Mouse (Mus musculus): ENCODE measurements around the gene Sparcl1. TPM values are rescaled to one million over a fixed set of nuclear protein-coding genes. Genes with fewer than 3 reads are reported as not detected.
A peak's percentile ranks its signal among the peaks of the same experiment; 100 is the strongest.

Sparcl1 gene
- total and polyA plus RNA-seq, 2 experiments = 3.0 to 4.9 TPM

- Histone ChIP-seq H3K4me1 (ENCODE audit: control insufficient read depth, insufficient read depth, low read length) (no peaks in the 10 kb centered on the region), H3K79me2 (ENCODE audit: control insufficient read depth, insufficient read depth, low read length) (no peaks in the 10 kb centered on the region), H3K27me3 (ENCODE audit: control insufficient read depth, insufficient read depth, low read length) (no peaks in the 10 kb centered on the region; the same call in 1 of the 2 replicates), H3K36me3 (ENCODE audit: control insufficient read depth, insufficient read depth, low read length) (no peaks in the 10 kb centered on the region), H3K27ac (replicated peaks; ENCODE audit: insufficient read depth, low read depth, low read length) (no peak overlapping the region), H3K4me3 (ENCODE audit: insufficient read depth, low read depth, low read length) (no peak overlapping the region), H3K9ac (ENCODE audit: low read depth, low read length) (no peak overlapping the region)
- no peak for DNase-seq (ENCODE audit: extremely low read depth, low read depth, low spot score)
- whole genome bisulfite sequencing = 88% methylated on average over 6 of the region's 6 CpGs
- TF ChIP-seq CTCF (IDR thresholded peaks at IDR 0.05; ENCODE audit: low read depth, low read length) = no peak
- TF ChIP-seq POLR2A (IDR thresholded peaks at IDR 0.05; ENCODE audit: extremely low read depth, insufficient read depth, low read length) = no peak
These were observed 32.8 kb downstream of the Sparcl1 start for GRCm38 (mm10) chr5:104080736-104081135.

DNA sequence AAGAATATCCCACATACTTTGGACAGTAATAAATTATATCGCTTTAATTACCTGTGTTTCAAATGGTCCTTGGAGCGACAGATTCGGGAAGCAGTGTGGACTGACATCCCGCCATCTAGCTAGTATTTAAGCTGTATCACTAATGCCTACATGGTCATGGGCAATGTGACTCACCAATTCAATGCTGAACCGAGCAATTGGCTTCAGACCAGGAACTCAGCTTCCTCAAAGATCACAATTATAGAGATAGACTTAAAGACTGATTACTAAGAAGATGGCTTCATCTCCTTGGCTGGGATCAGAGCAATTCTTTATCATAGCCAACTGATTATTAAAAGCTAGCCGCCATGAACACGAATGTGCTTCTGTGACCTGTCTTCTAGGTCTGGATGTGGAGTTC lies 36.0 kb downstream of the Sparcl1 start, which contains the start of gene Gm17660:
TSS of gene Gm17660 (minus strand) at position 101 of the 400 bp plus-strand sequence.
- H3K27ac ChIP-seq (replicated peaks; ENCODE audit: insufficient read depth, low read depth, low read length) = no peak within 1 kb of the TSS
- no peaks in the 10 kb centered on the region for H3K36me3 ChIP-seq (ENCODE audit: control insufficient read depth, insufficient read depth, low read length)
- no peak within 1 kb of the TSS for H3K4me3 ChIP-seq (ENCODE audit: insufficient read depth, low read depth, low read length)
- H3K27me3 ChIP-seq (ENCODE audit: control insufficient read depth, insufficient read depth, low read length) = no peaks in the 10 kb centered on the region; the same call in 1 of the 2 replicates
- no peak within 1 kb of the TSS for H3K9ac ChIP-seq (ENCODE audit: low read depth, low read length)
- no peaks in the 10 kb centered on the region for H3K79me2 ChIP-seq (ENCODE audit: control insufficient read depth, insufficient read depth, low read length)
- no peak for DNase-seq (ENCODE audit: extremely low read depth, low read depth, low spot score)
- TF ChIP-seq POLR2A (IDR thresholded peaks at IDR 0.05; ENCODE audit: extremely low read depth, insufficient read depth, low read length) (no peak), CTCF (IDR thresholded peaks at IDR 0.05; ENCODE audit: low read depth, low read length) (no peak)
- H3K4me1 ChIP-seq (ENCODE audit: control insufficient read depth, insufficient read depth, low read length) = no peaks in the 10 kb centered on the region
- WGBS = 89% methylated on average over 7 of the region's 7 CpGs

GRCm38 (mm10) chr5:104076361-104076760 lies 37.2 kb downstream of the Sparcl1 start:
- Histone ChIP-seq H3K27ac (replicated peaks; ENCODE audit: insufficient read depth, low read depth, low read length) (no peak overlapping the region), H3K4me1 (ENCODE audit: control insufficient read depth, insufficient read depth, low read length) (no peaks in the 10 kb centered on the region), H3K79me2 (ENCODE audit: control insufficient read depth, insufficient read depth, low read length) (no peaks in the 10 kb centered on the region), H3K9ac (ENCODE audit: low read depth, low read length) (no peak overlapping the region), H3K27me3 (ENCODE audit: control insufficient read depth, insufficient read depth, low read length) (no peaks in the 10 kb centered on the region; the same call in 1 of the 2 replicates), H3K4me3 (ENCODE audit: insufficient read depth, low read depth, low read length) (no peak overlapping the region), H3K36me3 (ENCODE audit: control insufficient read depth, insufficient read depth, low read length) (no peaks in the 10 kb centered on the region)
- no peak for DNase-seq (ENCODE audit: extremely low read depth, low read depth, low spot score)
- TF ChIP-seq CTCF (IDR thresholded peaks at IDR 0.05; ENCODE audit: low read depth, low read length) = no peak
- TF ChIP-seq POLR2A (IDR thresholded peaks at IDR 0.05; ENCODE audit: extremely low read depth, insufficient read depth, low read length) = no peak
- WGBS = 33% methylated on average over 10 of the region's 10 CpGs

- WGBS = 20% methylated on average over 12 of the region's 12 CpGs
- no peak overlapping the region for H3K27ac ChIP-seq (replicated peaks; ENCODE audit: insufficient read depth, low read depth, low read length)
- no peaks in the 10 kb centered on the region for H3K27me3 ChIP-seq (ENCODE audit: control insufficient read depth, insufficient read depth, low read length)
- no peak overlapping the region for H3K4me3 ChIP-seq (ENCODE audit: insufficient read depth, low read depth, low read length)
- peak; percentile 33 for DNase-seq (ENCODE audit: extremely low read depth, low read depth, low spot score)
- H3K4me1 ChIP-seq (ENCODE audit: control insufficient read depth, insufficient read depth, low read length) = no peaks in the 10 kb centered on the region
- TF ChIP-seq POLR2A (IDR thresholded peaks at IDR 0.05; ENCODE audit: extremely low read depth, insufficient read depth, low read length) = no peak
- TF ChIP-seq CTCF (IDR thresholded peaks at IDR 0.05; ENCODE audit: low read depth, low read length) = peak; percentile 92
- H3K36me3 ChIP-seq (ENCODE audit: control insufficient read depth, insufficient read depth, low read length) = no peaks in the 10 kb centered on the region
- H3K9ac ChIP-seq (ENCODE audit: low read depth, low read length) = no peak overlapping the region
- H3K79me2 ChIP-seq (ENCODE audit: control insufficient read depth, insufficient read depth, low read length) = no peaks in the 10 kb centered on the region
These were observed 39.1 kb downstream of the Sparcl1 start for GRCm38 (mm10) chr5:104074388-104074787.

DNA sequence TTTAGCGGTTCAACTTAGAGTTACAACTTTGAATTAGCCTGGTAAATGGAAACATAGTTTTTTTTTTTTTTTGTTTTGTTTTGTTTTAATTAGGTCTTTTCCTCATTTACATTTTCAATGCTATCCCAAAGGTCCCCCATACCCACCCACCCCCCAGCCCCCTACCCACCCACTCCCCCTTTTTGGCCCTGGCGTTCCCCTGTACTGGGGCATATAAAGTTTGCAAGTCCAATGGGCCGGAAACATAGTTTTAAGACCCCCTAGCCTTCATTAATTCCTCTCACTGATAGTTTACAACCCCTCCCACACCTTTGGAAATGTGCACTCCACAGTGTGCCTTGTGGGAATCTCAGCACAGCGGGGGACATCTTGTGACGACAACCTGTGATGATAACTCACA lies 39.9 kb downstream of the Sparcl1 start:
- TF ChIP-seq CTCF (IDR thresholded peaks at IDR 0.05; ENCODE audit: low read depth, low read length) (no peak), POLR2A (IDR thresholded peaks at IDR 0.05; ENCODE audit: extremely low read depth, insufficient read depth, low read length) (no peak)
- Histone ChIP-seq H3K36me3 (ENCODE audit: control insufficient read depth, insufficient read depth, low read length) (no peaks in the 10 kb centered on the region), H3K27ac (replicated peaks; ENCODE audit: insufficient read depth, low read depth, low read length) (no peak overlapping the region), H3K27me3 (ENCODE audit: control insufficient read depth, insufficient read depth, low read length) (no peaks in the 10 kb centered on the region), H3K4me3 (ENCODE audit: insufficient read depth, low read depth, low read length) (no peak overlapping the region), H3K4me1 (ENCODE audit: control insufficient read depth, insufficient read depth, low read length) (no peaks in the 10 kb centered on the region), H3K9ac (ENCODE audit: low read depth, low read length) (no peak overlapping the region), H3K79me2 (ENCODE audit: control insufficient read depth, insufficient read depth, low read length) (no peaks in the 10 kb centered on the region)
- 87% methylated on average over 5 of the region's 5 CpGs for WGBS
- no peak for DNase-seq (ENCODE audit: extremely low read depth, low read depth, low spot score)

DNA sequence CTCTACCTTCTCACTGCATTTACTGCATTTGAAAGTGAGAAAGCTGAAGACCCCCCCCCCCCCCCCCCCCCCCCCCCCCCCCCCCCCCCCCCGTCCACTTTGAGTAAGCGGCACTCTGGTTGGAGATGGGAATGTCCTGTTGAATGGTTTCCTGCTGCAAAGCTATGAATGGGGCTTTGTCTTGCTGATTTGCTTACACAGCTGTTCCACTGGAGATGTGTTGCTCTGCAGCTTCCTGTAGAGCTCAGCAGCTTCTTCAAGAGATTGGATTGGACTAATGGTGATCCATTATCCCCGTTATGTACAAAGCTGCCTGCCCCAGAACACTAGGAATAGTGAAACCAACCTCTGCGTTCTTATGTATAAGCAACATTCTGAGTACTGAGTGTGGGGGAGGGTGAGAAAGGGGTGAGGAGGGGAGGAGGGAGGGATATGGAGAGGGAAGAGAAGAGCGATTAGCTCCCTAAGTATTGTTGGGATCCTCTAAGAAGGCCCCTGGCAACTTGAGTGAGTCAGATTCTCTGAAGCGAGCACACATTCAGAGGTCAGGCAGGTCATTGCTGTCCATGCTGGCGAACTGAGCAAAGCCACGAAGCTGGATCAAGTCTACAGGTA lies 41.2 kb downstream of the Sparcl1 start:
- TF ChIP-seq POLR2A (IDR thresholded peaks at IDR 0.05; ENCODE audit: extremely low read depth, insufficient read depth, low read length) (no peak), CTCF (IDR thresholded peaks at IDR 0.05; ENCODE audit: low read depth, low read length) (no peak)
- Histone ChIP-seq H3K27ac (replicated peaks; ENCODE audit: insufficient read depth, low read depth, low read length) (no peak overlapping the region), H3K79me2 (ENCODE audit: control insufficient read depth, insufficient read depth, low read length) (no peaks in the 10 kb centered on the region), H3K4me1 (ENCODE audit: control insufficient read depth, insufficient read depth, low read length) (no peaks in the 10 kb centered on the region), H3K4me3 (ENCODE audit: insufficient read depth, low read depth, low read length) (no peak overlapping the region), H3K36me3 (ENCODE audit: control insufficient read depth, insufficient read depth, low read length) (no peaks in the 10 kb centered on the region), H3K9ac (ENCODE audit: low read depth, low read length) (no peak overlapping the region), H3K27me3 (ENCODE audit: control insufficient read depth, insufficient read depth, low read length) (no peaks in the 10 kb centered on the region)
- WGBS = 51% methylated on average over 6 of the region's 8 CpGs
- peak; percentile 12 for DNase-seq (ENCODE audit: extremely low read depth, low read depth, low spot score)

All from liver, adult 2 months (tissue).